Mouse (Mus musculus) small intestine, adult 2 months (tissue): ENCODE results near the gene Tent5a.

ENCODE experiments used
- CTCF ChIP-seq: fragments of 200-500 bp; IDR thresholded peaks from 2 replicates; pipeline ENCODE4 v1.5.1; 2012; ENCODE audit warnings: low read depth, mild to moderate bottlenecking, control low read depth, inconsistent platforms, low read length, moderate library complexity, mixed read lengths; ENCODE audit not compliant: insufficient replicate concordance, insufficient read length; ENCODE audit errors: extremely low read depth
- POLR2A ChIP-seq: fragments of 200-500 bp; IDR thresholded peaks from 2 replicates; pipeline ENCODE4 v1.6.1; 2012; ENCODE audit warnings: low read depth, mild to moderate bottlenecking, control low read depth, inconsistent platforms, low read length, moderate library complexity

DNA sequence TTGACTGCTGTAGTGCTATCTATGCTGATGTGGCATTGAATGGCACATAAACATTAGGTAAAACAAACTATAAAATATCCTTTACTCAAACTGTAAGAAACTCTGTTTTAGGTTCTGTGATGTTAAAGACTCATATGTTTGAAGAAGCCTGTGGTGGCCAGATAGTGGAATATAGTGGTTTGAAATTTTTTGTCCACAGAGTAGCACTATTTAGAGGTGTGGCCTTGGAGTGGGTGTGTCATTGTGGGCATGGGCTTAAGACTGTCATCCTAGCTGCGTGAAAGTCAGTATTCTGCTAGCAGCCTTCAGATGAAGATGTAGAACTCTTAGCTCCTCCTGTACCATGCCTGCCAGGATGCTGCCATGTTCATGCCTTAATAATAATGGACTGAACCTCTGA lies 11.0 kb downstream of the Tent5a start:
- no peak for TF ChIP-seq POLR2A
- TF ChIP-seq CTCF = no peak
